Mouse (Mus musculus) lung, adult 18-20 months (tissue): ENCODE data around the gene Zdhhc12.
"Not testable (repeated sequence)": the region's sequence is repeated elsewhere in the genome, so short reads cannot be mapped to it uniquely, and the experiment has no call there.

Source experiments
- DNase-seq, 2 experiments: peaks; one replicate each; pipeline ENCODE4 v3.0.0; 2022; ENCODE audit warnings: mixed read lengths in 2 of 2

Zdhhc12 gene

GRCm38 (mm10) chr2:30063235-30063634 is 30.2 kb downstream of the Zdhhc12 start:
- no peak for DNase-seq

- peak; percentile 69 to 73 for DNase-seq
Observed at GRCm38 (mm10) chr2:30062249-30063093, 31.0 kb downstream of the Zdhhc12 start.

- DNase-seq = peak; percentile 37 to 43
Observed at GRCm38 (mm10) chr2:30061215-30062166, 32.0 kb downstream of the Zdhhc12 start.

GRCm38 (mm10) chr2:30058418-30058817 is 35.0 kb downstream of the Zdhhc12 start:
- DNase-seq = no peak

GRCm38 (mm10) chr2:30057223-30057904 is 36.1 kb downstream of the Zdhhc12 start, which contains the start of gene Set:
TSS of gene Set (plus strand) at chr2:30057378.
- no peak for DNase-seq

GRCm38 (mm10) chr2:30056736-30057135 is 36.7 kb downstream of the Zdhhc12 start:
- no peak for DNase-seq

GRCm38 (mm10) chr2:30055310-30055709 is 38.1 kb downstream of the Zdhhc12 start:
- DNase-seq = not testable (repeated sequence)

- no peak for DNase-seq
Observed at GRCm38 (mm10) chr2:30051992-30052761, 41.3 kb downstream of the Zdhhc12 start.

- DNase-seq = no peak
Observed at GRCm38 (mm10) chr2:30049831-30050230, 43.6 kb downstream of the Zdhhc12 start.

GRCm38 (mm10) chr2:30048699-30049388 is 44.6 kb downstream of the Zdhhc12 start, which contains the start of gene Wdr34:
TSS of gene Wdr34 (minus strand) at chr2:30048881.
- peak; percentile 97 to 98 for DNase-seq

GRCm38 (mm10) chr2:30048101-30048501 is 45.3 kb downstream of the Zdhhc12 start:
- DNase-seq = no peak

GRCm38 (mm10) chr2:30047127-30047526 is 46.3 kb downstream of the Zdhhc12 start:
- no peak for DNase-seq

GRCm38 (mm10) chr2:30044550-30044949 is 48.9 kb downstream of the Zdhhc12 start:
- no peak for DNase-seq

GRCm38 (mm10) chr2:30042445-30042844 is 51.0 kb downstream of the Zdhhc12 start:
- peak; percentile 71 to 80 for DNase-seq
